Mouse (Mus musculus): ENCODE data around the gene Pclo. TPM values are rescaled to one million over a fixed set of nuclear protein-coding genes. Genes with fewer than 3 reads are reported as not detected.

The Pclo gene
- total and polyA plus RNA-seq, 3 experiments = 0.42 to 1.0 TPM; not detected in 1

- TF ChIP-seq UBTF (IDR thresholded peaks at IDR 0.05; ENCODE audit: borderline replicate concordance, insufficient read depth, low read depth, low read length) = no peak
Observed at GRCm38 (mm10) chr5:14526038-14526437, 11.3 kb downstream of the Pclo start (continued).

GRCm38 (mm10) chr5:14527796-14528195, 13.1 kb downstream of the Pclo start:
- DNase-seq (ENCODE audit: low read depth, low spot score) = no peak
- H3K9me3 ChIP-seq (replicated peaks; ENCODE audit: insufficient read depth, low read length) = no peaks in the 10 kb centered on the region
- no peak overlapping the region for H3K9ac ChIP-seq (ENCODE audit: control insufficient read depth, low read depth, low read length, poor library complexity, severe bottlenecking)
- H3K4me3 ChIP-seq (ENCODE audit: control insufficient read depth in 1 of 2, insufficient read depth in 1 of 2, low read depth in 2 of 2, low read length in 2 of 2) = no peak overlapping the region
- H3K27ac ChIP-seq (ENCODE audit: control insufficient read depth, low read depth, low read length) = no peak overlapping the region
- H3K27me3 ChIP-seq (ENCODE audit: control insufficient read depth in 1 of 2, insufficient read depth in 2 of 2, low read length in 2 of 2) = no peaks in the 10 kb centered on the region
- no peaks in the 10 kb centered on the region for H3K4me1 ChIP-seq (ENCODE audit: control insufficient read depth in 1 of 2, insufficient read depth in 2 of 2, low read length in 2 of 2)
- H3K36me3 ChIP-seq (ENCODE audit: control insufficient read depth in 1 of 2, insufficient read depth in 2 of 2, low read length in 2 of 2) = no peaks in the 10 kb centered on the region
- H3K79me2 ChIP-seq (ENCODE audit: control insufficient read depth, insufficient read depth, low read length, poor library complexity) = no peaks in the 10 kb centered on the region
- TF ChIP-seq TCF12 (IDR thresholded peaks at IDR 0.05; ENCODE audit: low read depth, low read length) (no peak), ZC3H11A (IDR thresholded peaks at IDR 0.05; ENCODE audit: low read depth, low read length) (no peak), USF1 (IDR thresholded peaks at IDR 0.05; ENCODE audit: low read depth, low read length) (no peak), POLR2AphosphoS2 (IDR thresholded peaks at IDR 0.05; ENCODE audit: low read length) (no peak), EP300 (IDR thresholded peaks at IDR 0.05; ENCODE audit: low read depth in 1 of 2, low read length in 2 of 2) (no peak), ZNF384 (IDR thresholded peaks at IDR 0.05; ENCODE audit: low read depth, low read length) (no peak), NELFE (IDR thresholded peaks at IDR 0.05; ENCODE audit: low read depth, low read length) (no peak), ETS1 (IDR thresholded peaks at IDR 0.05; ENCODE audit: low read depth, low read length) (no peak), SIN3A (IDR thresholded peaks at IDR 0.05; ENCODE audit: low read length) (no peak), USF2 (IDR thresholded peaks at IDR 0.05; ENCODE audit: borderline replicate concordance in 1 of 2, insufficient read depth in 1 of 2, low read depth in 1 of 2, low read length in 2 of 2) (no peak), UBTF (IDR thresholded peaks at IDR 0.05; ENCODE audit: borderline replicate concordance, insufficient read depth, low read depth, low read length) (no peak), CHD2 (IDR thresholded peaks at IDR 0.05; ENCODE audit: low read length) (no peak), GABPA (IDR thresholded peaks at IDR 0.05; ENCODE audit: low read depth, low read length) (no peak), CTCF (IDR thresholded peaks at IDR 0.05 in 2 of 3, conservative IDR thresholded peaks at IDR 0.05 in 1 of 3; ENCODE audit: control insufficient read depth in 1 of 3, insufficient read depth in 1 of 3, low read depth in 2 of 3, low read length in 3 of 3, poor library complexity in 1 of 3, severe bottlenecking in 1 of 3) (no peak), JUND (IDR thresholded peaks at IDR 0.05; ENCODE audit: low read depth, low read length) (no peak)

- Histone ChIP-seq H3K27ac (ENCODE audit: control insufficient read depth, low read depth, low read length) (no peak overlapping the region), H3K4me3 (ENCODE audit: control insufficient read depth in 1 of 2, insufficient read depth in 1 of 2, low read depth in 2 of 2, low read length in 2 of 2) (no peak overlapping the region), H3K9ac (ENCODE audit: control insufficient read depth, low read depth, low read length, poor library complexity, severe bottlenecking) (no peak overlapping the region), H3K9me3 (replicated peaks; ENCODE audit: insufficient read depth, low read length) (no peaks in the 10 kb centered on the region), H3K4me1 (ENCODE audit: control insufficient read depth in 1 of 2, insufficient read depth in 2 of 2, low read length in 2 of 2) (no peaks in the 10 kb centered on the region), H3K27me3 (ENCODE audit: control insufficient read depth in 1 of 2, insufficient read depth in 2 of 2, low read length in 2 of 2) (no peaks in the 10 kb centered on the region), H3K36me3 (ENCODE audit: control insufficient read depth in 1 of 2, insufficient read depth in 2 of 2, low read length in 2 of 2) (no peaks in the 10 kb centered on the region), H3K79me2 (ENCODE audit: control insufficient read depth, insufficient read depth, low read length, poor library complexity) (no peaks in the 10 kb centered on the region)
- DNase-seq (ENCODE audit: low read depth, low spot score) = no peak
- TF ChIP-seq USF2 (IDR thresholded peaks at IDR 0.05; ENCODE audit: borderline replicate concordance in 1 of 2, insufficient read depth in 1 of 2, low read depth in 1 of 2, low read length in 2 of 2) (no peak), GABPA (IDR thresholded peaks at IDR 0.05; ENCODE audit: low read depth, low read length) (no peak), SIN3A (IDR thresholded peaks at IDR 0.05; ENCODE audit: low read length) (no peak), CHD2 (IDR thresholded peaks at IDR 0.05; ENCODE audit: low read length) (no peak), MEF2A (IDR thresholded peaks at IDR 0.05; ENCODE audit: extremely low read depth, insufficient replicate concordance, low read depth, low read length, poor library complexity, severe bottlenecking) (no peak), ZC3H11A (IDR thresholded peaks at IDR 0.05; ENCODE audit: low read depth, low read length) (no peak), NRF1 (IDR thresholded peaks at IDR 0.05; ENCODE audit: insufficient read depth, low read depth, low read length, poor library complexity, severe bottlenecking) (no peak), MYB (IDR thresholded peaks at IDR 0.05; ENCODE audit: low read depth, low read length) (no peak), MYC (IDR thresholded peaks at IDR 0.05; ENCODE audit: low read depth, low read length) (no peak), RAD21 (IDR thresholded peaks at IDR 0.05; ENCODE audit: low read depth, low read length) (no peak), USF1 (IDR thresholded peaks at IDR 0.05; ENCODE audit: low read depth, low read length) (no peak)
Observed at GRCm38 (mm10) chr5:14531906-14532305, 17.2 kb downstream of the Pclo start.
